In the genomic region with DNA sequence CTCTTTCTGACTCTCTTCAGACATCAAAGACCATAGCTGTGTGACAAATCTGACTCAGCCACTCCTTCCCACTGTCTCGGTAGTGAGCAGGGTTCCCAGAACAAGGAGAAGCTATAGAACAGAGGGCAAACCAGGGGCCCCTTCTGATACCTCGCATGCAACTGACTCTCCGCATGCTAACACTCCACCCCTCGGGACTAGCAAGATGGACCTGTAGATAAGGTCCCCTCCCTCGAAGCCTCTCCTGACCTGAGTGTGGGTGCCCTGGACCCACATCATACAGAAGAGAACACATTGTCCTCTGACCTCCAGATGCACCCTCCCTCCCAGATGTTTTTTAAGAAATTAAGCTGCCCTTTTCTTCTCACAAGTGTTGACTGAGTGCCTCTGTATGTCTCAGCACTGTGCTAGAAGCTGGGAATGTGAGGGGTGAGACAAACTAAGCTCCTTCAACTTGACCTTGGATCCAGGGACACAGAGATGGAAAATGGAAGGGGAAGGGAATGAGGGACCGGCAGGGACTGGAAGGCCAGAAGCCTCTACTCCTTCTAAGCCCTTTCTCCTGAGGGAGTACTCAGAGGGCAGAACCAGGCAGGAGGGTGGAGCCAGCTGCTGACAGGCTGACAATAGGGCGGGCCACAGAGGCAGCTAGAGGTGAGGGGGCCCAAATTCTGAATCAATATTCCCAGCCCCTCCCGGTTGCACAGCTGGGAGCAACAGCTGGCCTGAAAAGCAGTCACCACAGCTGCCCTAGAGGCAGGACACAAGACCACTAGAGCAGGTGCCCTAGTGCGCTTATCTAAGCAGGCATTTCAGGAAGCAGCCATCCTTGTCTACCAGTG, we compare ENCODE assay signal across 8 mouse cellular contexts. TPM values are rescaled to one million over a fixed set of nuclear protein-coding genes. Genes with fewer than 3 reads are reported as not detected.
A peak's percentile ranks its signal among the peaks of the same experiment; 100 is the strongest.
DNase-seq lines count a peak whose midpoint lies in the region; ATAC-seq lines count a peak whose summit lies in the region.

No protein-coding gene starts in this region.

- no peaks in the 10 kb centered on the region for H3K36me3 ChIP-seq in lung, embryonic 15.5 days

- H3K4me1 ChIP-seq in lung, embryonic 15.5 days: peaks cover 38% of the 10 kb centered on the region

- peak overlapping the region; percentile 93 for H3K4me2 ChIP-seq in lung, embryonic 15.5 days

- no peaks in the 10 kb centered on the region for H3K9me3 ChIP-seq in lung, embryonic 15.5 days

- H3K27ac ChIP-seq in lung, embryonic 15.5 days: no peak overlapping the region

- H3K4me3 ChIP-seq in lung, embryonic 15.5 days: 0 out of 2 replicates have a peak overlapping the region, but pooled peaks have one; percentile 6

- no peak for DNase-seq in lung, postnatal 4 days
- DNase-seq in kidney, adult 18-20 months: peak; percentile 14
- peak; percentile 47 for DNase-seq in lung, postnatal 36 days
- no peak for DNase-seq in right cerebral cortex, adult 18-20 months
- no peak for DNase-seq in left cerebral cortex, postnatal 25 days (ENCODE audit: low spot score in 2 of 2)

- no peak for ATAC-seq in lung, embryonic 15.5 days (ENCODE audit: borderline replicate concordance, extremely low read depth, low FRiP score, low TSS enrichment)
- ATAC-seq in erythroid progenitor cell, adult 5-6 weeks (replicated peaks; ENCODE audit: low FRiP score, poor library complexity, severe bottlenecking): peak; percentile 71
- ATAC-seq in granulocyte monocyte progenitor cell, adult 5-6 weeks (replicated peaks; ENCODE audit: poor library complexity, severe bottlenecking): no peak

- WGBS in lung, embryonic 15.5 days: 27% methylated on average over 9 of the region's 9 CpGs

- H3K27me3 ChIP-seq in lung, embryonic 15.5 days: no peaks in the 10 kb centered on the region

- H3K9ac ChIP-seq in lung, embryonic 15.5 days: no peak overlapping the region

- intact Hi-C loops in left cerebral cortex, postnatal 25 days (cut with DNase I): no loop called here

RNA-seq across cellular contexts. Expression of a gene that starts 2.6 kb away (rescaled TPM):
- polyA plus RNA-seq in lung, embryonic 15.5 days (2015; fragmentation: Nextera tagmentation; extraction: Ambion mirVana): 9.0 and 9.6 TPM in 2 replicates
- 306 and 370 TPM in 2 replicates for total RNA-seq in erythroid progenitor cell, adult 5-6 weeks (2015; ENCODE audit: low replicate concordance)
- 354 and 490 TPM in 2 replicates for total RNA-seq in erythroid progenitor cell, adult 5-6 weeks (2017; ENCODE audit: low replicate concordance)
- total RNA-seq in left cerebral cortex, postnatal 25 days (2021): 100 to 1,000 TPM; 201 to 257 TPM
- 44.2 and 58.3 TPM in 2 replicates for total RNA-seq in granulocyte monocyte progenitor cell, adult 5-6 weeks (2014; fragmentation: Nextera tagmentation)
- total RNA-seq in granulocyte monocyte progenitor cell, adult 5-6 weeks (2017): 27.1 and 32.1 TPM in 2 replicates

Comparison
In these comparisons a context has a peak if more than half of its experiments do, and no peak if none do; other contexts are left out.
1. DNase-seq: peak in kidney, adult 18-20 months (single experiment) and lung, postnatal 36 days (single experiment); none in lung, postnatal 4 days (0 of 2), right cerebral cortex, adult 18-20 months (single experiment) and left cerebral cortex, postnatal 25 days (0 of 2).